Mouse (Mus musculus) kidney, postnatal 0 days (tissue): ENCODE measurements around the gene Dpyd. TPM values are rescaled to one million over a fixed set of nuclear protein-coding genes. Genes with fewer than 3 reads are reported as not detected.

Source experiments
- ATAC-seq: fragments of 200-750 bp; cut with Nextera tagmentation; replicated peaks from 2 replicates; pipeline ENCODE4 v1.8.0; 2017; ENCODE audit warnings: low read depth, moderate number of reproducible peaks, moderate TSS enrichment, moderate library complexity; ENCODE audit not compliant: low FRiP score
- DNase-seq: peaks from one replicate; pipeline ENCODE4 v3.0.0-alpha.2; 2016; ENCODE audit warnings: low spot score
- H3K27ac ChIP-seq: fragments of 300-500 bp; sonication (generic); 2 replicates; pipeline ENCODE4 v1.5.1; 2014; ENCODE audit warnings: mild to moderate bottlenecking
- H3K27me3 ChIP-seq: fragments of 300-500 bp; sonication (generic); 2 replicates; pipeline ENCODE4 v1.6.1; 2014; ENCODE audit warnings: low read length, mixed read lengths; ENCODE audit not compliant: insufficient read depth
- H3K36me3 ChIP-seq: fragments of 300-500 bp; sonication (generic); 2 replicates; pipeline ENCODE4 v1.6.1; 2014; ENCODE audit warnings: low read length, mixed read lengths; ENCODE audit not compliant: insufficient read depth
- H3K4me1 ChIP-seq: fragments of 300-500 bp; sonication (generic); replicated peaks from 2 replicates; pipeline ENCODE4 v1.6.1; 2014; ENCODE audit warnings: antibody characterized with exemption, low read length, mixed read lengths; ENCODE audit not compliant: insufficient read depth
- H3K4me2 ChIP-seq: fragments of 300-500 bp; sonication (generic); 2 replicates; pipeline ENCODE4 v1.6.1; 2014; ENCODE audit warnings: mild to moderate bottlenecking, low read length, moderate library complexity, mixed read lengths
- H3K4me3 ChIP-seq: fragments of 300-500 bp; sonication (generic); replicated peaks from 2 replicates; pipeline ENCODE4 v1.5.1; 2014; ENCODE audit warnings: low read depth, low read length
- H3K9ac ChIP-seq: fragments of 300-500 bp; sonication (generic); 2 replicates; pipeline ENCODE4 v1.6.1; 2014; ENCODE audit warnings: low read depth, low read length
- H3K9me3 ChIP-seq: fragments of 300-500 bp; sonication (generic); replicated peaks from 2 replicates; pipeline ENCODE4 v1.6.1; 2016; ENCODE audit warnings: low read length, inconsistent platforms, mixed read lengths
- CTCF ChIP-seq: IDR thresholded peaks from 2 replicates; pipeline ENCODE4 v1.5.1; 2016; ENCODE audit warnings: antibody characterized with exemption, low read depth, mild to moderate bottlenecking, moderate library complexity
- WGBS: fragments of 180-500 bp; shearing (Covaris S2); extraction: QIAGEN DNeasy Blood & Tissue Kit; methylation state at CpG from one replicate; pipeline ENCODE4 v1.1.7; 2014; 5-methylcytosine and 5-hydroxymethylcytosine counted together
- polyA plus RNA-seq: library from polyadenylated mRNA; unstranded; fragments of >200 nt; fragmentation: Nextera tagmentation; extraction: Ambion mirVana; gene quantifications from 2 replicates; pipeline ENCODE4 v1.2.1, GENCODE M21; 2015

Gene Dpyd
- polyA plus RNA-seq, 1 experiment from 2014 or later, result 3.9 TPM

DNA sequence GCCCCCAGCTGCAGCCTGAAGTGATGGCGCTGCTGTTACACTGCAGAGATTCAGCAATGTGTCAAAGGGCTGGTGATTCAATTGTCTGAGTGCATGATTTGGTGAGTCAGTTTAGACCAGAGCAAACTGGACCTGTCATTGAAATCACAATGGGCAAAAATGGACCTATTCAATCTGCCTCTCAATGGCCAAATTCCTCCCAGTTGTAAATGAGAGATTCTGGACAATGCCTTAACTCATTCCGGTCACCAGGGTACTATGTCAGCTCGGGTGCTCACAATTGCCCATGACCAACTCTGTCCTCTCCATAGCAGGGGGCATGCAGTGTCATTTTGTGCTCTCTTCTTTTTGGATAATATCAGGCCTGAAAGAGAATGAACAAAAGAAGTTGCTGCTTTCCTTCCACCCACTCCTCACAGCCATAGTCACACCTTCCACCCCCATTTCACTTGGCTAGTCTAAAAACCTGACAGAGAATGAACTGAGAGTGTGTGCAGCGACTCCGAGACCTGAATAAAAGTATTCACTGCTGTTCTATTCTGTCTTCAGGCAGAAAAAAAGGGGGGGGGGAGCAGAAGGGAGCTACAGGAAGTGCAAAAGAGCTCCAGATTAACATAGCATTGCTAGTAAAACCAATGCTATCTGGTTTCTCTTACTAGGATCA, 533.4 kb downstream of the Dpyd start:
- TF ChIP-seq CTCF, result no peak
- Histone ChIP-seq H3K9ac (no peak overlapping the region), H3K4me1 (no peaks in the 10 kb centered on the region), H3K36me3 (no peaks in the 10 kb centered on the region), H3K4me3 (no peak overlapping the region), H3K4me2 (no peak overlapping the region), H3K27me3 (no peaks in the 10 kb centered on the region), H3K27ac (no peak overlapping the region), H3K9me3 (no peaks in the 10 kb centered on the region)
- 80% methylated on average over 5 of the region's 5 CpGs for WGBS
- no peak for DNase-seq
- ATAC-seq, result no peak

DNA sequence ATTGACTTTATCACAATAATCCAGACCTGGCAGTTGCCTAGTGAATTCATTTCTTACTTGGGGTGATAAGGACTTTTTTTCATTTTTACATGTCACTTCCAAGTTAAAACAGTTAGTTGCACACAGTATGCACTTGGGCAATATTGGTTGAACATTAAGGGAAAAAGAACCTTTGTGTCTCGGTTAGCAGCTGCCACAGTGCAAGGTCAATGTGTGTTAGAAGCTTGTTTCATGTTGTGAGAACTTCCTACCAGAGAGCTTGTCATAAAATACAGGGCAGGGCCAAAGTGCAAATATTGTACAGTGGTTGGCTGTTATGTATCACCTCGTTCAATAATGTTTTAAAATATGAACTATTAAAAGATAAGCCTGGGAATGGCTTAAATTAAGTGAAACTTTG, 564.1 kb downstream of the Dpyd start:
- ATAC-seq, result no peak
- DNase-seq, result no peak
- H3K36me3 ChIP-seq, result no peaks in the 10 kb centered on the region
- no peak for TF ChIP-seq CTCF
- H3K27ac ChIP-seq, result no peak overlapping the region
- no peak overlapping the region for H3K4me2 ChIP-seq
- H3K4me3 ChIP-seq, result no peak overlapping the region
- H3K9me3 ChIP-seq, result no peaks in the 10 kb centered on the region
- no peaks in the 10 kb centered on the region for H3K4me1 ChIP-seq
- 52% methylated on average over 2 of the region's 2 CpGs for WGBS
- H3K27me3 ChIP-seq, result no peaks in the 10 kb centered on the region
- no peak overlapping the region for H3K9ac ChIP-seq

DNA sequence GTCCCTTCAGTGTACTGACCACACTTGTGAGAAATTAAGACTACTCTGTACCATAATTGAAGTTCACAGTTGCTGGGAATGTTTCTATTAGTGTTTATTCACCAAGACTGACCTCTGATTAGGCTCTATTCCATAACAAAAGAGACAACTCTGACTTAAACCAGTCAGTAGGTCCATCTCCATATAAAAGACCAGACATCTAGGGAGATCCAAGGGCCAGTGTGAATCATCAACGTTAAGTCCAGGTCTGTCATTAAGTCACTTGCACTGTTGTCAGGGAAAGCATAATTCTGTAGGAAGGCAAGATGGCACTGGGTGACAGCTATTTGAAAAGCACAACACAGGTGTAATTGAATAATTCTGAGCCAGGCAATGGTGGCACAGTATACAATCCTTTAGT, 566.1 kb downstream of the Dpyd start:
- no peak for ATAC-seq
- TF ChIP-seq CTCF, result no peak
- no peaks in the 10 kb centered on the region for H3K4me1 ChIP-seq

DNA sequence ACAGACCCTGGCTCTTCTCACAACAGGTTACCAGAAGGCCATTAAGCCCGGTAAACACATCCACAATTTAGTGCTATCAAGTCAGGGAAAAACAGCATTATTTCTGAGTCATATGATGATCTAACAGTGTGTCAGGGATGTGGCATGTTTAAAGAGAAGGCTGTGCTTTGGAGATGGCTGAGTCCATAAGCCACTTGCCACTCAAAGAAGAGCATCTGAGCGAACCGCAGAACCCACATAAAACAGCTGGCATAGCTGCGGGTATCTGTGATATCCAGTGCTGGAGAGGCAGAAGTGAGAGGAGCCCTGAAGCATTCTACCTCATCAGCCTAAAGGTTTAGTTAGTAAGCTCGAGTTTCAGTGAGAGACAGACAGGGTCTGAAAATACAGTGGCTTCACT, 581.1 kb downstream of the Dpyd start:
- H3K9me3 ChIP-seq, result no peaks in the 10 kb centered on the region
- DNase-seq (no peak), ATAC-seq (no peak)
- H3K4me1 ChIP-seq, result no peaks in the 10 kb centered on the region
- 68% methylated on average over 5 of the region's 5 CpGs for WGBS
- no peak overlapping the region for H3K4me3 ChIP-seq
- no peak overlapping the region for H3K4me2 ChIP-seq
- no peak overlapping the region for H3K9ac ChIP-seq
- H3K36me3 ChIP-seq, result no peaks in the 10 kb centered on the region
- no peak for TF ChIP-seq CTCF
- H3K27ac ChIP-seq, result no peak overlapping the region
- H3K27me3 ChIP-seq, result no peaks in the 10 kb centered on the region

More for the DNA sequence above, 566.1 kb downstream of the Dpyd start:
- no peak overlapping the region for H3K27ac ChIP-seq
- 69% methylated on average over 1 of the region's 1 CpGs for WGBS
- DNase-seq, result no peak
- no peaks in the 10 kb centered on the region for H3K36me3 ChIP-seq
- no peak overlapping the region for H3K9ac ChIP-seq
- H3K9me3 ChIP-seq, result no peaks in the 10 kb centered on the region
- H3K4me2 ChIP-seq, result no peak overlapping the region
- no peaks in the 10 kb centered on the region for H3K27me3 ChIP-seq
- H3K4me3 ChIP-seq, result no peak overlapping the region

DNA sequence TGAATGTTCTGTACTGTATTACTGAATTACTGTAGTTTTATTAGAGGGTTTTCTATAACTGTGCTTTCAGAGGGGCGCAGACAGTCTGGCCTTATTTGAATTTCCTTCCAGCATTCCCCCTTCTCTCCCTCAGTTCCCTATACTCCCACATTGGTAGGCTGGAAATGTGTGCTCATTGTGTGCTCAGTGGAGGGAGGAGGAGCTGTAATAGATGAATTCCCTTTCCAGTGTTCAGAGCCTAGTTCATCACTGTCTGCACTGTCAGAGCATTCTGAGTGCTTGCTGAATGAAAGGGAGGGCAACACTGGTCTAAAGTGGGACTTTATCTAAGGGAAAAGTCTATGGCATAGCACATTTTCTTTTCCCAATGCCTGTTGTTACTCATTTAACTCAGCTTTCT, 582.9 kb downstream of the Dpyd start:
- Histone ChIP-seq H3K4me1 (no peaks in the 10 kb centered on the region), H3K9me3 (no peaks in the 10 kb centered on the region), H3K9ac (no peak overlapping the region), H3K36me3 (no peaks in the 10 kb centered on the region), H3K4me2 (no peak overlapping the region), H3K27me3 (no peaks in the 10 kb centered on the region), H3K27ac (no peak overlapping the region), H3K4me3 (no peak overlapping the region)
- WGBS, result 73% methylated on average over 1 of the region's 1 CpGs
- no peak for TF ChIP-seq CTCF
- DNase-seq, result no peak
- ATAC-seq, result no peak

GRCm38 (mm10) chr3:119154604-119155444, 592.9 kb downstream of the Dpyd start:
- no peak overlapping the region for H3K9ac ChIP-seq
- peak overlapping the region; percentile 41 for H3K4me2 ChIP-seq
- H3K4me3 ChIP-seq, result 0 out of 2 replicates have a peak overlapping the region, but pooled peaks have one; percentile 11
- no peaks in the 10 kb centered on the region for H3K27me3 ChIP-seq
- no peaks in the 10 kb centered on the region for H3K36me3 ChIP-seq
- ATAC-seq (peak; percentile 33; the same call in 1 of the 2 replicates), DNase-seq (peak; percentile 45)
- H3K9me3 ChIP-seq, result no peaks in the 10 kb centered on the region
- H3K27ac ChIP-seq, result no peak overlapping the region
- 25% methylated on average over 17 of the region's 17 CpGs for WGBS
- TF ChIP-seq CTCF, result no peak
- H3K4me1 ChIP-seq, result no peaks in the 10 kb centered on the region
